Mouse (Mus musculus): Measurements from ENCODE around the gene Speg. TPM values are rescaled to one million over a fixed set of nuclear protein-coding genes. Genes with fewer than 3 reads are reported as not detected.
A peak's percentile ranks its signal among the peaks of the same experiment; 100 is the strongest.

Speg gene
- total RNA-seq, 2 experiments from 2014 or later, result not detected

DNA sequence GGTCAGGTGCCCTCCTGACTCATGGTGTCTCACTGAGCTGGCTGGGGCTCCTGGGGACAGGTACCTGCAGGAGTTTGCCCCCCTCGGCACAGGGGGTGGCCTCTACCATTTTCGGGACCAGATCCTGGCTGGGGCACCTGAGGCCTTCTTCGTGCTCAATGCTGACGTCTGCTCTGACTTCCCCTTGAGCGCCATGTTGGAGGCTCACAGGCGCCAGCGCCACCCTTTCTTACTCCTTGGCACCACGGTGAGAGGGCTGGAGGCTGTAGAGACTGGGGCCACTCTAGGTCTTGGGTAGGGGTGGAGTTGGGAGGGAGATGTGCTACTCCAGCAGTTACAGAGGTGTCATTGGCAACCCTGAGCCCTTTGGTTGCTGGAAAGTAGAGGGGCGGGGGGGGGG is 63.7 kb downstream of the Speg start:
- ATAC-seq (replicated peaks; ENCODE audit: poor library complexity), result no peak

DNA sequence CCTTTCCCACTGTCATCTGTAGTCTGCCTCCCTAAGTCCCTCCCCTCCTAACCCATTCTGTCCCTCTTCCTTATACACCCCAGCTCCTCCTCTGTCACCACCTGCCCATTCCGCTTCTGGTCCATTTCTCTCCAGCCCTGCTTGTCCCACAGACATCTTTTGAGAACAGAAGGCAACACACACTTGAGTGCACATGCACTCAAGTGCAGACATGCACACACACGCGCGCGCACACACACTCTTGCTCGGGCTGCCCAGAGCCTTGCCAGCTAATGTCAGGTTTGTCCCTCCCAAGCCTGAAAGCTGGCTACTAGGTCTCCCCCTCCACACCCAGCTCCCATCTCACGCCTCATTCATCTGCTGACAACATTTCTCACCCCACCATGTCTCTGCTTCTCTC is 65.6 kb downstream of the Speg start:
- ATAC-seq (replicated peaks; ENCODE audit: poor library complexity), result no peak

DNA sequence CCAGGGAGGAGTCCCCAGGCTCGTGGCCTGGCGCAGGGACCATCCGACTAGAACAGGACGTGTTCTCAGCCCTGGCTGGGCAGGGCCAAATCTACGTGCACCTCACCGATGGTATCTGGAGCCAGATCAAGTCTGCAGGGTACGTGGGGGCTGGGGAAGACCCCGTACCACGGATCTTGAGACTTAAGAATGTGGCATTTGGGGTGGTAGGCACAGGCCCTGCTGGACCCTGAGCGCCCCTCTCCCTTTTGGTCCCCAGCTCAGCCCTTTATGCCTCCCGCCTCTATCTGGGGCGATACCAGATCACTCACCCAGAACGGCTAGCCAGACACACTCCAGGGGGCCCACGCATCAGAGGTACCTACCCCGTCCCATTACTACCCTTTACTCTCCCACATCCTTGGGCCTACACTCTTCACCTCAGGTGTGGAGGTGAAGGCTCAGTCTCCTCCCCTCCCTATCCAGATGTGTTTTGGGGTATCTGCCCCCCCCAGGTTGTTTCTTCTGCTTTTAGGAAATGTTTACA is 66.4 kb downstream of the Speg start:
- ATAC-seq (replicated peaks; ENCODE audit: poor library complexity), result no peak

DNA sequence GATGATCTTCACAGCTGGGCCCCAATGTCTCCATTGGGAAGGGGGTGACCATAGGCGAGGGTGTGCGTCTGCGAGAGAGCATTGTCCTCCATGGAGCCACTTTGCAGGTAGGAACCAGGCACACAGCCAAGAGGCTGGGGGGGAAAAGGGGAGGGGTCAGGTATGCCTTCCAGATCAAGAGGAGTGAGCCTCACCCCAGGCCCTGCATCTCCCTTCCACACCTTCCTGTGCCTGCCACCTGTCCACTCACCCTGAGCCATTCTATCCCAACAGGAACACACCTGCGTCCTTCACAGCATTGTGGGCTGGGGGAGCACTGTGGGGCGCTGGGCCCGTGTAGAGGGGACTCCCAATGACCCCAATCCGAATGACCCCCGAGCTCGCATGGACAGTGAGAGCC is 67.1 kb downstream of the Speg start:
- ATAC-seq (replicated peaks; ENCODE audit: poor library complexity), result no peak

DNA sequence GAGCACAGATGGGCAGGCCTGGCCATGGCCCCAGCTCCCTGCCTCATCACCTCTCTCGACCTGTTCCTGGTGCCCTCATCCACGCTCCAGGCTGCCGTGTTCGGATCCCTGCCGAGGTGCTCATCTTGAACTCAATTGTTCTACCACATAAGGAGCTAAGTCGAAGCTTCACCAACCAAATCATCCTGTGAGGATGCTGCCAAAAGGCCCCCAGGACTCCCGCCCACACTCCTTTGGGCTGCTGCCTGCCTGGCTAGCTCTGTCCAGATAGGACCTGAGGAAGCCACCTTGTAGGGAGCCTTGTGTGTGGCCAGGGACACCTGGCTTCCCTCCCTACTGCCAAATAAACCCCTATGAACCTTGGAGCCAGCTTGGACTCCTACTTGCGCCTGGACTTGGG is 67.7 kb downstream of the Speg start:
- no peak for ATAC-seq (replicated peaks; ENCODE audit: poor library complexity)

DNA sequence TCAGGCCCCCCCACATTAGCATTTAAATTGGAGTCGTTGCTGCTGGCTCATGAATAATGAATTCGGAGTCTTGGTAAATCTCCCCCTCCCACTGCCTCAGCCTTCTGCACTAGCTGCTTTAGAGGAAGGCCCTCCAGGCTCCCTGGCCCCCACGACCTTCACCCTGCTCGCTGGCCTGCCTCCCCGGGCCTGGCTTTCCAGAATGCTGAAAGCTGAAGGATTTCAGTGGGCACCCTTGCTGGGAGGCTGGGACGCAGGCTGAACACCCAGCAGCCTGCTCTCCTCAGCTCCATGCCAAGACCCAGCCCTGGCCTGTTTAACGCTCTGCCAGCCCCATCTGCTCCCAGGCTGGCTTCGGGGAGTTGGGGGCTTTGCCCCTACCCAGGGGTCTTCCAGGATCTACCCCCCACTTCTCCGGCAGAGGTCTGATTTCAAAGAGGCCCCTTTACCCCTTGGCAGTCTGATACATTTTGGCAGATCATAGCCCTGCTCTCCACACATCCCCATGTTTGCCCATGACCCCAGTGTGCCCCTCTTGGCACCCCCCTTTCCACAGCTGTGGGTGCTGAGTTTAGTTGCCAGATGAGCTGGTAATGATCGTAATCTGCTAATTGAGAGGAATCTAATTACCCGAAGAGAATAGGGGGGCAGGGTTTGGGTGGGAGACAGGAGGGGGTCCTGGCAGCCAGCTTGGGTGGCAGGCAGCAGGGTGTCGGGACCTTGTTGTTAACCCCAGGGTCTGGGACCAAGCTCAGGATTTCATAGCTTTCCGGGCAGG is 68.3 kb downstream of the Speg start:
- ATAC-seq (replicated peaks; ENCODE audit: poor library complexity), result no peak

DNA sequence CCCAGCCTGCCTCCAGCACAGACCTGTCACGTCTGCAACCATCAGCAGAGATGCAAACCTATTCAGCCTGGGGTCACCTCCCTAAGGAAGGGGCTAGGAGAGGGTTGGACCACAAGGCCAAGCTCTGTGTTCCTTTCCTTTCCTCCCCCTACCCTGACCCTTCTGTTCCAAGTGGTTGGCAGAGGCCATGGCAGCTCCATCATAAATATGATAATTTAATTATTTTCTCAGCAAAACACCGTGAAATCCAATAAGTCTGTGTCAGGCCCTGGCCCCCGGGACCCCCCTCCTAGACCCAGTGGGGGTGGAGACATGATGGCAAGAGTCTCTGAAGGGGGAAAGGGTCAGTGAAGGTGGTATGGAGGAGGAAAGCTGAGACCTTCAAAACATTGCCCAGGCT is 69.1 kb downstream of the Speg start:
- ATAC-seq (replicated peaks; ENCODE audit: poor library complexity), result no peak

DNA sequence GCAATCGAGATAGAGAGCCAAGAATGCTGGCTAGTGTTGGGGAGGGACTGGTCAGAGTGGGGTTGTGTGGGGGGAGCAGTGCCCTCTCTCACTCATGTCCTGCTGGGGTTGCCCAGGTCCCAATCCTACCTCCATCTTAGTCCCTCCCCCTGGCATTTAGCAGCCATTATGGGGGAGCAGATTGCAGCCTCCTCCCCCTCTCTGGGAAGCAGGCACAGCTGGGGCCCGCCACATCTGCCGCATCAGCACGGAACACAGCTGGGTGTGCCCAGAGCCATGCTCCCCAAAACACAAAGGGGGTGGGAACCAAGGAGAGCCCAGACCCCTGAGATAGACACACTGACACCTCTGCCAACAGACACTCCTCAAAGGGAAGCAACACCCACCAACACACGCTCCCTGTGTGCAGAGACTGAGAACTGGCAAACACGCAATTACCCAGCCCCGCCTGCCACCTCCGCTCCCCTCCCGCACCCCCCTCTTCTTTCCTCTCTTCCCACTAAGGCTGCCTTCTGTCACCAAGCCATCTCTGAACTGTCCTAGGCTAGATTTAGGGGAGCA is 70.1 kb downstream of the Speg start:
- peak; percentile 16; the same call in 1 of the 2 replicates for ATAC-seq (replicated peaks; ENCODE audit: poor library complexity)

DNA sequence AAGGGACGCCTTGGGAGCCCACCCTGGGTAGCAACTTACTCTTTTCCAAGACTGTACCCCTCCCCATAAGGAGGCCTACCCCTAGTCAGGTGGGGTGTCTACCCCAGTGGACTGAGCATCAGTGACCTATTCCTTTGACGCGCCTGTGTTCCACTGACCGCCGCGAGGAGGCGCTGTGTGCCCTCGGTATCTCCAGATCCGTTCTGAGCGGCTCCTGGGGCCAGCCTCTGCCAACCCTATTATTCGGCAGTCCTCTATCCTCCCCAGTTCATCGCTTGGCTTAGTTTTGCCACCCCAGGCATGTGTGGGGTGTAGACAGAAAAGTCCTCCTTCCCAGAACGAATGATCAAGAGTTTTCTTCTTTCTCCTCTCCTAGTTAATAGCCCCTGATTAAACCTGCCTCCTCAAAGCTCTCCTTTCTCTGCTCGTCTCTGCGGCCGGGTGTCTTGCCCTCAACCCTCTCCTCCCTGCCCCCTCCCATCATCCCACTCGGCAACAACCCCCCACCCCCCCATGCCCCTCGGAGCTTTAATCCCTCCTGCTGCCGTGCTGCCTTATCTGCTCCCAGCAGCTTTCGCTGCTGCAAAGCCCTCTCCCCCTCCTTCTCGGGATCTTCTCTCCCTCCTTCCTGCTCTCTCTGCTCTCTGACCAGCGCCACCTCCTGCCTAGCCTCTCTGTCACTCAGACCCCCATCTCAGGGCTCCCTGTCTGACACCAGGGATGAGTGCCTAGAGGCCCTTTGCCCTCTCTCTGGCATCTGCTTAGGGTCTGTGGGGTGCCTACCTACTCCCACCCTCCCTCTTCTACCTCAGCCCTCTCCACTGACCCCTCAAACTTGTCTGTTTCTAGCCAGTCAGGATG is 70.9 kb downstream of the Speg start:
- peak; percentile 73 for ATAC-seq (replicated peaks; ENCODE audit: poor library complexity)

DNA sequence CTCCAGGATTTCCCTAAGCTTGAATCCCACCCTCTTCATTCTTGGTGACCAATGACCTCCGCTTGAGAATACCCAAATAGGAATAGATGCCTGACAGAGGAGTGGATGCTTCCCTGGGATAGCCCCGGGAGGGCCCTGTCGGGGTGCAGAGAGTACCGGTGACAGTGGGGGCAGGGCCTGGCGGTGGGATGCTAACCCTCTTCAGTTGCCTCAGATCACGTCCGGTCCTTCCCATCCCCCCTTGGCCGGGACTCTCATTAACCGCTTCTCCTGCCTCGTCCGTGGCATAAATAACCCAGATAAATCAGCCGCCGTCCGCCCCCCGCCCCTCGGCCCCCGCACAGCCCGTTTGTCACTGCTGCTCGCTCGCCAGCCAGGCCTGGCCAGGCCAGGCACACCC is 71.6 kb downstream of the Speg start:
- ATAC-seq (replicated peaks; ENCODE audit: poor library complexity), result no peak

DNA sequence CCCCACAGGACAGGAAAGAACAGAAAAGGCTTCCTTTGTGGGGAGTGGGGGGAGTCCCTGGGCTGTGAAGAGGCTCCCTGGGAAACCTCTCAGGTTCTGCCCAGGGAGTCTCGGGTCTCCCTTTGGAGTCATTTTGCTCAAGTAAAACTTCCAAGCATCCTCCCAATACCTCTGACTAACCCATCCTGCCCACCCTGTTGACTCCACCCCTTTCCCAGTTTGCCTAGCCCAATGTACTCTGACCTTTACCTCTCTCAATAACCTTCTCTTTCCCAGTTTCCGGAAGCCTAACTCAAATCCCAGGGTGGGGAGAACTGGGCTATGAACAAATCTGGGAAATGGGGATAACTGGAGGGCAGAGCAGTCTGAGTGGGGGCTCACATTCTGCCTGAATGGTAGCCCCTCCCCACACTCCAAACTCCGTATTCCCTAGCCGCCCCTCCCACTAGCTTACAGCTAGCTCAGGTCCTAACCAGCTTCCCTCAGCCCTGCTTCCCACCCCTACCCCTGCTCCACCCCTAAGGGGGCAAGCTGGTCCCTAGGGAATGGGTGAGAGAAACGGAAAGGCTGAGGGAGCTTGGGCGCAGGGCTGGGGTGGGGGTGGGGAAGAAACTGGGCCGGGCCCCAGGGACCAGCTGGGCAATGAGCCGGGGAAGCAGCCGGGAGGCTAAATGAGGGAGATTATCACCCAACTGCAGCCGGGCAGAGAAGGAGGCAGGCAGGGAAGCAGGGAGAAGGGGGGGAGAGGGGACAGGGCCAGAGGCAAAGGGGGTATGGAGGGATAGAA is 72.4 kb downstream of the Speg start:
- ATAC-seq (replicated peaks; ENCODE audit: poor library complexity), result no peak

DNA sequence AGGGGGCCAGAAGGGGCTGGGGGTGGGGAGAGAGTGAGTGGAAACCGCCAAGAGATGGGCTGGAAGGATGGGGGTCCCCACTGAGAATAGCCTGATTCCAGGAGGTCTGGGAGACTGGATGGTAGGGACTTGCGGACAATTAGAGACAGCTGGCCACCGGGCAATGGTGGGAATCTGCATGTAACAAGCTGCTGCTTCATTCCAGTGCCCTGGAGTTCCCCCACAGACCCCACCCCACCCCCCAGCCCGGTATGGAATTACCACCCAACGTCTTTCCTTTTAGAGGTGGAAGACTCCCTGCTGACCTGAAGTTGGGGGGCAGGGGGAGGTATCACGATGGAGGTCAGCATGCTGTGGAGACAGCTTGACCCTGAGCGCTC is 72.9 kb downstream of the Speg start:
- no peak for ATAC-seq (replicated peaks; ENCODE audit: poor library complexity)

DNA sequence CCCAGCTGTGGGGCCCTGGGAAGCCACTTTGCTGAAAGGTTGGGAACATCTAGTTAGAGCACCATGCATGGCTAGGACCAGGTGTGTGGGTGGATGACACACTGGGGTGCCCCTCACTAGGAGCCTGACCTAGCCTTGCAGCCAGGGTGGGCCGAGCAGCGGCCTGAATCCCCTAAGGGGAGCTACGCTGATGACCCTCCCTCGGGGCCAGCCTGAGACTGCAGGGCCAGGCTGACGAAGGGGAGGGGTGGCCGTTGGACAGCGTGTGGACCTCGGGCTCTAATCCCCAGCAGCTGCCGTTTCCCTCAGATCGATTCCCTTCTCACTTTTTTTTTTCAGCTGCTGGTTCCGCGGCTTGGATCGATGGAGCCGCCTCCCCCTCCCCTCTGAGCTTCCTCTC is 73.8 kb downstream of the Speg start:
- no peak for ATAC-seq (replicated peaks; ENCODE audit: poor library complexity)

DNA sequence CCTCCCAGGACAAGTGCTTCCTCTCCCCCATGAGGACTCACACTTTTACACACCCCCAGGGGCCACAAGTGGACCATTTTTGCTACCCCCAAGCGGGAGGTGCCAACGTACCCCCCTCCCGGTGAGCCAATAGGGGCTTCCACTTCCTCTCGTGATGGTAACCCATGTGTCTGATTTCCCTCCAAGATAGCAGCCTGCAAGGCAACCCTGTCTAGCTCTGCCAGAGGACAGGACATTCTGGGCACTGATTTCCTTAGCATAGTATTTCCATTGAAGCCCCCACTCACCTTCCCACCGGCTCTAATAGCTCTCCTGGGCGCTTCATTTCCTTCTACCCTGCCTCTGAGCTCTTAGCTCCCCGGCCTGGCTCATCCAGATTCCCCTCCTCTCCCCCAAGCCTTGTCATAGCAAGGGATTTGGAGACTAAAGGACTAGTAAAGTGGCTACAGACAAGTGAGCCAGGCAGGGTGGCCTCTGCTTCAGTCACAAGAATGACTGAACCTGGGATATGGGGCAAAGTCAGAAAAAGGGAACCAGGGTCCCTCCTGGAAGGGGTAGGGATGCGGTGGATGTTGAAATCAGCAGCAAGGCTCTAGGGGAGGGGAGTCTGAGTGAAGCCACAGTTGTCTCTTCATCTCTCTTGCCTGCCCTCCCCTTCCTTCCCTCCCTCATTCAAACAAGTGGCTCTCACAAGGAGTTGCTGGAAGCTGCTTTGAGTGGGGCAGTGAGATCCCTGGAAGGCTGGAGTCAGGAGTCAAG is 74.5 kb downstream of the Speg start:
- ATAC-seq (replicated peaks; ENCODE audit: poor library complexity), result peak; percentile 32

DNA sequence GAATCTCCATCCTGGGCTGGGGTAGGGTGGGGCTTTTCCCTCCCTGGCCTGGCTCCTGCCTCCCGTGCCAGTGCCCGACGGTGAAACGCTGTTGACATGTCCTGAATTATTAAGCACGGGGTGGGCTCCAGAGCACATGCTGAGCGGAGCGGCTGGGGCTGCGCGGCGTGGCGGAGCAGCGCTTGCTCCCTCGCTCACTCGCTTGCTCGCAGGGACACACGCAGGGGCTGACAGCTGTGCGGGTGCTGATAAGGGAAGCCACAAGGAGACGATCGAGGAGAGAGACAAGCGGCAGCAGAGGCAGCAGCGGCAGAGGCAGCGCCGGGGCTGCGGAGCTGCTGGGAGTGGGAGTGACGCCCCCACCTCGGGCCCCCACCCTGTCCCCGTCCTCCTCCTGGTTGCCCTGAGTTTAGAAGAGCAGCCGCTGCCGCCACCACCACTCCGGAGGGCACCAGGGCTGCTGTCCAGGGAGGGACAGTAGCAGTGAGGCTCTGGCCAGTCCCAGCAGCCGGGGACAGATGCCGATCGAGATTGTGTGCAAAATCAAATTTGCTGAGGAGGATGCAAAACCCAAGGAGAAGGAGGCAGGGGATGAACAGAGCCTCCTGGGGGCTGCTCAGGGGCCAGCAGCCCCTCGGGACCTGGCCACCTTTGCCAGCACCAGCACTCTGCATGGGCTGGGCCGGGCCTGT is 75.4 kb downstream of the Speg start, which contains the start of gene Asic4:
Gene Asic4, plus strand, starts transcription at position 123 of the 692 bp plus-strand sequence.
- peak; percentile 63 for ATAC-seq (replicated peaks; ENCODE audit: poor library complexity)

DNA sequence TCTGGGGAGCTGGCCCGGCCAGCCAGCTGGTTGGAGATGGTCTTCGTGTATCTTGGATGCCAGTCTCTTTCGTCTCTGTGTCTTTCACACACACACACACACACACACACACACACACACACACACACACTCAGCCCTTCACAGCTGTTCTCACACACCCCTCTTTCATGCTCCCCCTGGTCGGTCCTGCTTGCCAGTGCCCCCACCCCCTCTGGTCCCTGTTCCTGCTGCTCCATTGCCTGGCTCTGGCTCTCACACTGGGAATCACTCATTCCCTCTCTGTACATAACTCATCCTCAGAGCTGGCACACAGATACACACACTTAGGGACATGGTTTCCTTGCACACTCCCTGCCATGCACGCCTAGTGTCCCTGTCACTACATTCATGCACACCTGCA is 76.8 kb downstream of the Speg start:
- no peak for ATAC-seq (replicated peaks; ENCODE audit: poor library complexity)

DNA sequence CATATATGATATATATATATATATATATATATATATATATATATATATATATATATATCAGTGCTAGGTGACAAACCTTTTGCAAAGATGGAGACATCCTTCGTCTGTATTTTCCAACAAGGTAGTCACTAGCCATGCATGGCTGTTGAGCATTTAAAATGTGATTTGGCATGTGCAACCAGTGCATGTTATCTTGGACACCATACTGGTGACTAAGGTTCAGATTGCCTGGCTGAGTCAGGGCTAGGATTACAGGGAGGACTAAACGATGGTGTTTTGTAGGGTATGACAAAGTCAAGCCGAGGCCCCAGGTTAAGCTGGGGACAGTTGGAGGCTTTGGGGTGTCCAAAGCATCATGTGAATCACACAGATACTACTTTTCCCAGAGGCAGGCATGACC is 80.3 kb downstream of the Speg start:
- ATAC-seq (replicated peaks; ENCODE audit: poor library complexity), result no peak

DNA sequence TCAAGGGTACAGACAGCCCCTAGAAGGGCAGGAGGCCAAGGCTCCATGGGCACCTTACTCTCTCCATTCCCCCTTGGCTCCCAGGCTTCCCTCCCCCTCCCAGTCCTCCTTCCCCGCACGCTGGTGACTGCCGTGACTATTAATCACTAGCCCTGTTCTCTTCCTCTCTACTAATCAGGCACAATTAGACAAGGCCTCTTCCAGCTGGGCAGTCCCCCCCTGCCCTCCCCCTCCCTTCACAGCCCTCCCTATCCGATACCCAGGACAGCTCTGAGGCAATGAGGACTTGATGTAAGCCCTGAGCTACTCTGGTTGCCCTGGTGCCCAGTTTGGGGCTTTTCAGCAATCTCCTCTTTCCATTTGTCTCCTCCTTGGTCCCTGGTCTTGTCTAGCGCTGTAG is 80.9 kb downstream of the Speg start:
- no peak for ATAC-seq (replicated peaks; ENCODE audit: poor library complexity)

DNA sequence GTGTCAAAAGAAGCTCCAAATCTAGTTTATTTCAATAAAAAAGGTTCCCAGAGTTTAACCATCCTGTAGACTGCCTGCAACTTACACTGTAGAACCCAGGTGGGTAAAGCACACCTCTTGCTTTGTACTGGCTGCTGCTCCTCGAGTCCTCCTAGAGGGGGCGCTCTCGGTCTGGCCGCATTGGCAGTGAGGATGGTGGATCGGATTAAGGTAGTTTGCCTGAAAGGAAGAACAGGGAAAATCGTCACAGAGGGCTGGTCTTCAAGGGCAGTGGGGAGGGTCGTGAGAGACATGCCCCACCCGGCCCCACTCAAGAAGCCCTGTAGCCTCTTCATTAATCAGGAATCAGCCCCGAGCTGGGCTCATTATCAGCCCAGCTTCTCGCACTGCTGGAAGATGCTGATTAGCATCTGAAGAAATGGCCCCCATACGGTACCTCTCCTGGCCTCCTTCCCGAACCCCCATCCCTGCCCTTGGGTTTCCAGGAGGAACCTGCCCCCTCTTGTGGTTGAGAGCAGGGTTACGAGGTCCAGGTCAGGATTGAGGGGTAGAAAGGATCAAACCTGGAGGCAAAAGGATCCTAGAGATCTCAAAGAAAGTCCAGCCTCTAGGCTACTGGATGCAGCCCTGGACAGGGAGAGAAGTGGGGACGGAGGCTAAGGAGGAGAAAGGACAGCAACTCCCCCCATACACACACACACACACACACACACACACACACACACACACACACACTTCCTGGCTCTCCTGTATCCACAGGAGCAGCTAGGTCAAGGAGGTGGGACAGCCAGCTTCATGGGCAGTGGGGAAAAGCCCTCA is 81.9 kb downstream of the Speg start:
- peak; percentile 48; the same call in 1 of the 2 replicates for ATAC-seq (replicated peaks; ENCODE audit: poor library complexity)
